Mouse (Mus musculus) natural killer cell, adult 2 months (primary cell): ENCODE measurements around the gene Atp11a.
A peak's percentile ranks its signal among the peaks of the same experiment; 100 is the strongest.

Experiments
- DNase-seq, 2 experiments: peaks; one replicate each; pipeline ENCODE4 v3.0.0; 2022; ENCODE audit warnings: low spot score in 2 of 2

Atp11a gene

DNA sequence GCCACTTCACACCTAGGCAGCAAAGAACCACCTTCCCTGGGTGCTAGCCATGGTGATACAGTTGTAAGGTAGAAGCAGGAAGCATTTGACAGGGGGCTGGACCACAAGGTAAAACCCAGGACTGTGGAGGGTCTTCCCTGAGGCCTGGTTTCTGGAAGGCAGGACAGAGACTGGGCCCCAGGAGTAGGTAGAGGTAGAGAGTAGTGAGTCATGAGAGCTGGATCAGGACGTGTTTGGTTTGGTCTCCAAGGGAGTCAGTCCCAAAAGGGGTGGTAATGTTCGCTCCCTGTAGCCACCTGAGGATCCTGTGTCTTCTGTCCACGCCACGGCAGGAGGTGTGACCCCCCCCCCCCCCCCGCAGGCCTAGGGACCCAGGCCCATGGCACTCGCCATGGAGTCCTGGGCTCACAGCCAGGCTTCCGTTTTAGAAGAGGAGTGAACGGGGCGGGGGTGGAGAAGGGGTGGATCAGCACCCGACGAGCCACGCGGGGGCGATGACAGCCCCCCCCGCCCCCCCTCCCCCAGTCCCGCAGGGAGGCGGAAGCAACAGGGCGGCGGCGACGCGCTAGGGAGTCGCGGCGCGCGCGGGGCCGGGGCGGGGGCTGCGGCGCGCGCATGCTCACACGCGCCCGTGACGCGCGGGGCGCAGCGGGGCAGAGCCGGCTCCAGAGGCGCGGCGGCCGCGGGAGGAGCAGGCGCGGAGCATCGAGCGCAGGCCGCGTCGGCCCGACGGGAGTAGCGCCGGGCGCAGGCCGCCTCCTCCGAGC is at the start of gene Atp11a:
TSS of gene Atp11a (plus strand) at position 624 of the 767 bp plus-strand sequence.
- DNase-seq: peak; percentile 13 to 21

DNA sequence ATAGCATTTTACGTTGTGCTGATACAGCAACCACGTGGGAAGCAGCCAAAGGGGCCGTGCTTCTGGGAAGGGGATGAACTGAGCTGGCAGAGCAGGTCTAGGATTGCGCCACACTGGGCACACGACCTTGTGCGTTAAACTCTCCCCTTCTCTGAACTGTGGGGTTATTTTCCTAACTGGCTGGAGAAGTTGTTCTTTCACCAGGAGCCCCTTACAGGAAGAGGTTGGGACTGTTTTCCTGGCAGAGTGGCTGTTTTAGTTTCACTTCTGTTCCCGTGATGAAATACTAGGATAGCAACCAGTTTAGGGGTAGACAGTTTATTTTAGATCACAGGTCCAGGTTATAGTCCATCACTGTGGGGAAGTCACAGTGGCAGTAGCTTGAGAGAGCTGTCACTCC is 45.2 kb upstream of the Atp11a start:
- DNase-seq: no peak

GRCm38 (mm10) chr8:12715861-12716585 is 40.8 kb upstream of the Atp11a start:
- no peak for DNase-seq

DNA sequence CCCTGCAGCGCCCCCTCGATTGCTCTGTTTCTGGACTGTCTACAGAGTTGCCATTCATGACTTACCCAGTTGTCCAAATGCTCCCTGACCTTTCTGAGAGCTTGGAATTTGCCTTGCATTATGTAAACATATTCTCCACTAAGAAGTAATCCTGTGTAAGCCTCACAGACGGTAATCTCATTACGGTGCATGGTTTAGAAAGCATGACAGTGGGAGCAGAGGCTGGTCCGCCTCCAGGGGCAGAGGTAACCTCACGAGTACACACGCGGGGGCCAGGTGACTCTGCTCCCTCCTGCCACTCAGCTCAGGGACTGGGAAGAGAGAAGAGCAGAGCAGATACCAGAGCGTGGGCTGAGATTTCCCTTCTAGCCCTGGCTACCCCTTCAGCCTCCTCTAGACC is 37.7 kb upstream of the Atp11a start:
- no peak for DNase-seq

GRCm38 (mm10) chr8:12728644-12729043 is 28.2 kb upstream of the Atp11a start:
- DNase-seq: no peak

GRCm38 (mm10) chr8:12730780-12731179 is 26.0 kb upstream of the Atp11a start:
- no peak for DNase-seq

DNA sequence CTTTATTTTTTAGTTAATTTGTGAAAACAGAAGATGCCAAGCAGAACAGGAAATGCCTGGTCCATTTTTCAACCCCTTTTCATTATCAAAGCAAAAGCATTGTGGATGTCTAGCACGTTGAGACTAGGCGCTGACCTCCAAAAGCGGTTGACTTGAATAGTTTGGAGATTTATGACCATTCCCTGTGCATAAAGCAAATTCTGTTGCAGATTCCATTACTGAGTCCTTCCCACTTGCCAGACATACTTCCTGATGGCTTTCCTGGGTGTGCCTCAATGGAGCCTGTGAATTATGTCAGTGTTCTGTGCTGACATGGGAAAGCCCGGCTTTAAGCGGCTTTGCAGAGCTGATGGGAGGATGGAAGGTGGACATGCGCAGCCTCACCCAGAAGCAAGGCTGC is 24.4 kb upstream of the Atp11a start:
- no peak for DNase-seq

DNA sequence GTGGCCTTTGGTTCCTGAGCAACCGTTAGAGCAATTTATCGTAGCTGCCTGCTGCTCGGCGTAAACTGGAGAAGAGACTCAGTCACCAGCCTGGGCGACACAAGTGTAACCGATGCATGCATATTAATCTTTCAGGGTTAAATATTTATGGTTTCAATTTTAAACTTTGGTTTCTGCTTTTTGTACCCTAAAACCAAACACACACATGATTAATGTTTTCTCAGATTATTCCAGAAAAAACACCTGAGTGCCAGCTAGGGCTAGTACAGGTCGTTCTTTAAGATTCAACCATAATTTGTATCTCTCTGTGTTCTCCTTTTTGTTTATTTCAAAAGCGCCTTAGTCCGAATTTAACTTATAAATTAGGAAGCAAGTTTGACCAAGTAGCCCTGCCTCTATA is 17.7 kb upstream of the Atp11a start:
- DNase-seq: no peak

DNA sequence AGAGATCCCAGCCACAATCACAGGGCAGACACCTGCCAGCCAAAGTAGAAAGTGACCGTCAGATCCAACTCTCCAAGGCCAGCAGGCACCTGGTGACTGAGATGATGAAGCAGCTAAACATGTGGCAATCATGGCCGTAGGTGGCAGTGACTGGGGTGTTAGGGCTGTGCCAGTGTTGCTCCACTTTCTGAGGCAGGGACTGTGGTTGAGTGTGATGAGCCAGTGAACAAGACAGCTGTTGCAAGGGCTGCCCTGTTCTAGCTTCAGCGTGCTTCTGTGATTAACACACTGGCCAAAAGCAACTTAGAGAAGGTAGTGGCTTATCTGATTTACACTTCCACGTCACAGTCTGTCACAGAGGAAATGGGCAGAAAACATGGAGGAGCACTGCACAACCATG is 13.4 kb upstream of the Atp11a start:
- DNase-seq: no peak

GRCm38 (mm10) chr8:12748183-12748582 is 8.6 kb upstream of the Atp11a start:
- DNase-seq: no peak

DNA sequence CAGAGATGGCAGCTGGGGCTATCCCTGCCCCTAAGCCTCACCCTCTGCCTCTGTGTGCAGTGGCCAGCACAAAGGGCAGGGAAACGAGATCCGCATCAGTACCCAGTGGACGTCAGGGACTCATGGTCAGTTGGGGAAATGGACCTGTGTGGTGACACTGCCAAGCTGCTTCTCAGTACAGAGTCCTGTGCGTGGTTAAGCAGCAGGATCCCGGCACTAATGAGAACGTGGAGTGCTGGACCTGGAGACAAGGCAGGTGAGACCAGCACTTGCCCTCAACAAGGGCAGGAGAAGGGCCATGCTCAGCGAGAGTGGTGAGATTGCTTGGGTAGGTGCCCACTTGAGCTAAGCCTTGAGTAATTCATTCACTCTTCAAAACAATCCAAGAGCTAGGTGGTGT is 7.7 kb upstream of the Atp11a start:
- DNase-seq: no peak

- no peak for DNase-seq
These were observed 3.8 kb upstream of the Atp11a start for GRCm38 (mm10) chr8:12753054-12753453.

- no peak for DNase-seq
These were observed 2.7 kb upstream of the Atp11a start for GRCm38 (mm10) chr8:12754115-12754514.

- peak in 1 of 2 experiments; percentile 6 for DNase-seq
These were observed 1.5 kb upstream of the Atp11a start for GRCm38 (mm10) chr8:12755312-12755711.

GRCm38 (mm10) chr8:12755826-12756225 is 988 bp upstream of the Atp11a start:
- no peak for DNase-seq

DNA sequence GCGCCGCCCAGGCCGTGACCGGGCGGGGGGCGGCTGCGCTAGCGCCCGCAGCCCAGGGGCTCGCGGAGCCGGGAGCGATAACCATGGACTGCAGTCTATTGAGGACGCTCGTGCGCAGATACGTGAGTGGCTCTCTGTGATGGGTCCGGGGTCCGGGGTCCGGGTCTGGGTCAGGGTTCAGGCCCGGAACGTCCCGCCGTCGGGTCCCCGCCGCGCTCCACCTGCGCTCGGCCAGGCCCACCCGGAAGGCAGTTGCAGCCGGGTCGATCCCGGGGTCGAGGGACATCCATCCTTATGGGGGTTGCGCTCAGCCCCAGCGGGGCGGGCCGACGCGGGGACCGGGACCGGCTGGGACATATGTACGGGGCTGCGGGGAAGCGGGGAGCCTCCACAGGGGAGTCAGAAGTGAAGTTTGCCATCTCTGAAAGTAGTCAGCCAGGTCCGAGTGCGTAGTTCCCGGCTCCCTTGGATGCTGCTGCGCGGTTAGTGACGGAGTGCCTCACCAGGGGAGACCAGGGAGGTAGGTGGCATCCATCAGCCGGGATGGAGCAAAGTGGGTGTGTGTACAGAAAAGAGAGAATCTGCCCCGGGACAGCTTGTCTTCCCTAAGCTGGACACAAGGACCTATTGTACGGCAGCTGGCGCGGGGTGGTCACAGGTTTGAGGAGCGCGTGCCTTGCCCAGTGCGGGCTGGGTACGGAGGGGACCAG is 572 bp downstream of the Atp11a start:
- no peak for DNase-seq

- no peak for DNase-seq
These were observed 3.1 kb downstream of the Atp11a start for GRCm38 (mm10) chr8:12759963-12760362.

GRCm38 (mm10) chr8:12761873-12762272 is 5.1 kb downstream of the Atp11a start:
- no peak for DNase-seq

DNA sequence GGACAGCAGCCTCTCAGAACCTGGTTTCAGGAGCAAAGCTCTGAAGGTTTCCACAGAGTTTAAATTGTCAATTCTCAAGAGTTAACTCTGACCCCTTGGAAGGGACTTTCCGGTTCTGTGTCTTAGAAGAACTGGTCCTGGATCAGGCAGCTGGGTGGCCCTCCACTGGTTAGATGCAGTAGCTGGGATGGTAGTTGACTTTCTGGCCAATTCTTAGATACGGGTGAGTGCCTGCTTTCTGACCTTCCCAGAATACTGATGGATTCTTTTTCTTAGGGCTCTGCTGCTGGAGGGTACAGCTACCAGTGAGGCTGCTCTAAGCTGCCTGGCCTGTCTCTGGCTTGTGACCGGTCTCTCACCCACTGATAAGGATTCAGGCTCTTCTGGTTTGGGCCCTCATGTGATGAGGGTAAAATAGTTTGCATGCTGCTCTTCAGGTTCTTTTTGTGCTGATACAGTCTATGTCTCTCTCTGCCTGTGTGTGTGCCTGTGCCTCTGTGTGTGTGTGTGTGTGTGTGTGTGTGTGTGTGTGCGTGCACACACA is 6.8 kb downstream of the Atp11a start:
- no peak for DNase-seq

DNA sequence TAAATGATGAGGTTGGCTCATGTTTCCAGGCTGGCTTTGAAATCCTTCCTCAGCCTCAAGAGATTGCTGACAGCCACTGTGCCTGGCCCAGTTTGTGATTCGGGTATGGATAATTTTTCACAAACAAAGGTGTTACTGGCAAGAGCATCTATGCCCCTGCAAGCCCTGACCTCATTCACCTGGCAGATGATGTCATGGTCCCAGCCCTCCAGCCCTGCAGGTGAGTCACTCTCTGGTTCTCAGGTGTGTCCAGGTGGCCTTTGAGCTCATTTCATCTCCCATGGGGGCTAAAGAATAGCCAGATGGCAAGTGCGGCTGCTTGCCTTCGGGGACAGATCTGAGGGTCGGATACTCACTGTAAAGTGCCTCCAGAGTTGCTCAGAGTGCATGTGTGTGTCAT is 8.2 kb downstream of the Atp11a start:
- no peak for DNase-seq

DNA sequence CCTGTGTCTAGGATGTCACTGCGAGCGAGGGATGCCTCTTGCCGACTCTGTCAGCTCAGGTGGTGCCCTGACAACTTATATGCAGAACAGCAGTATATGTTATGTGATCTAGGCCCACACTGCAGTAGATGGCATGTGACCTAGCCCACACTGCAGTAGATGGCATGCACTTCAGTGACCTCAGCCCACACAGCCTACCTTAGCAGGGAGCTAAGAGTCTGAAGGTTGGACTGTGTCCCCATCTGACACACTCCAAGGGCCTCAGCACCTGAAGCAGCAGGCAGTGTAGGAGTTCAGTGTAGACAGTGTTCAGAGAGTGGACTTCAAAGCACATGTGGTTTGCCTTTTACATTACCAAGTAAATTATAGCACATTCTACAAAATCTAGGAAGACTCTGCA is 10.4 kb downstream of the Atp11a start:
- no peak for DNase-seq

DNA sequence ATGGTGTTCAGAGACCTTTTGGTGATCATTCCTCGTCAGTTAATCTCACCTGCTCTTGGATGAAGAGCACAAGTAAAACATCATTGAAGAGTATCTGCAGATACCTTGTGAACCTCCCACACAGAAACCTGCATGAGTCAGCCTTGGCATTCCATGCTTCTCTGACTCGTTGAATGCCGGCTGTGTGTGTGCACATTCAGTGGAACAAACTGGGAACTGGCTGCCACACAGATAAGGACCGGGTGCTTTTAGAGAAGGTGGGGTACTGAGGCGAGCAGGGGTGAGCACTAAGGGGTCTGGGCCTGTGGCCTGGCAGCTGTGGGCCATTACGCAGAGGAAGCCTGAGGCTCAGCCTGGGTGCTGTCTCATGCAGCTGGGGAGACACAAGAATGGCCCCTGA is 11.9 kb downstream of the Atp11a start:
- DNase-seq: no peak
